Mouse (Mus musculus) adrenal gland, postnatal 25 days (tissue): Measurements from ENCODE around the gene Atxn7l1. TPM values are rescaled to one million over a fixed set of nuclear protein-coding genes. Genes with fewer than 3 reads are reported as not detected.

Experiments
- DNase-seq: peaks from one replicate; pipeline ENCODE4 v3.0.0; 2021; ENCODE audit warnings: mixed read lengths
- long read RNA-seq: library from polyadenylated mRNA; stranded (forward); transcript quantifications from one replicate; pipeline ENCODE4 v2.0.0, GENCODE M21; 2021
- total RNA-seq: library from RNA; stranded (reverse); gene quantifications from 2 replicates; pipeline ENCODE4 v1.2.3, GENCODE M21; 2021

The Atxn7l1 gene
- 31.2 and 33.1 TPM in 2 replicates for total RNA-seq
- long read RNA-seq, transcript Atxn7l1-203 (4 exons, 1,675 nt) = major isoform, 5 of 12 reads
- long read RNA-seq, partial matches to known transcripts = 5 of 12 reads
- long read RNA-seq, other reads (novel, unspliced or antisense) = 1 of 12 reads

DNA sequence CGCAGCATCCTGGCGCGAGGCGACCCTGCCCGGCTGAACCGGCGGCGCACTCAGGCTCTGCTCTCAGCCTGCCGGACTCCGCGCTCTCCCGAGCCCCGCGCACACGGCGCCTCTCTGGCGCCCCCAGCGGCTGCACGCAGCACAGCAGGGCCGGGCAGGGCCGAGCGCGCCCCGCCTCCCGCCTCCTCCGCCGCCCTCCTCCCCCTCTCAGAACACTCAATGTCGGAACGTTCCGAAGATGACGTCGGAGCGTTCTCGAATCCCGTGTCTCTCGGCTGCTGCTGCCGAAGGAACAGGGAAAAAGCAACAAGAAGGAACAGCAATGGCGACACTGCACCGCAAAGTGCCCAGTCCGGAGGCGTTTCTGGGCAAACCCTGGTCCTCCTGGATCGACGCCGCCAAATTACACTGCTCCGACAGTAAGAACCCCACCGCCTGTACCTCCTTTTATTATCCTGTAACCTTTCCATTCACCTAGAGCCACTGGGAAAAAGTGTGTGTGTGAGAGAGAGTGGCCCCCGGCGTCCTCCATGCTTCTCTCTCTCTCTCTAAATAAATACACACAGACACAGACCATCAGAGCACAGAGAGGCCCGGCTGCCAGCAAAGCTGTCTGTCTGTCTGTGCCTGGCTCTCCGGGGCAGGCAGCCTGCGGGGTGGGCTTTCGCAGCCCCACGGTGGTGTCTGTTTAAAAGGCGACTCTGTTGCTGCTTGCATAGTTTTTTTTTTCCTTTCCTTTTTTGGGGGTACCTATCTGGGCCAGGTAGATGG lies at the start of gene Atxn7l1:
Gene Atxn7l1 (plus strand): TSS at position 197 of the 771 bp plus-strand sequence.
- peak; percentile 92 for DNase-seq

DNA sequence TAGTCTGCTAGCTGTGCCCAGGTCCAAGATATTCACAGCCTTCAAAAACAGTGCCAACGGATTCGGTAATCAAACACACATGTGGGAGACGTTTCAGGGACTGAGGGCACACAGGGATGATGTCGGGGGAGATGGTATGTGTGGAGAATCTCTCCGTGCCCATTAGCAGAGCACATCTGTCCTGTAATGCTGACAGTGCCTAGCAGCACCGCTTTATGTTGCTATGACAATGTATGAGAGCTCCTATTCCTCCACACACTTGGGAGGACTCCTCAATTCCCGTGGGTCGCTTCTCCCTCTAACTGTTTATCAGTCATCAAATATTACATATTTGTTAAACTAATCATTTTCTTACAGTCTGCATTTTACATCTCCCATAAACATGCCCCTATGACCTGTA lies 45.9 kb upstream of the Atxn7l1 start:
- DNase-seq = no peak

DNA sequence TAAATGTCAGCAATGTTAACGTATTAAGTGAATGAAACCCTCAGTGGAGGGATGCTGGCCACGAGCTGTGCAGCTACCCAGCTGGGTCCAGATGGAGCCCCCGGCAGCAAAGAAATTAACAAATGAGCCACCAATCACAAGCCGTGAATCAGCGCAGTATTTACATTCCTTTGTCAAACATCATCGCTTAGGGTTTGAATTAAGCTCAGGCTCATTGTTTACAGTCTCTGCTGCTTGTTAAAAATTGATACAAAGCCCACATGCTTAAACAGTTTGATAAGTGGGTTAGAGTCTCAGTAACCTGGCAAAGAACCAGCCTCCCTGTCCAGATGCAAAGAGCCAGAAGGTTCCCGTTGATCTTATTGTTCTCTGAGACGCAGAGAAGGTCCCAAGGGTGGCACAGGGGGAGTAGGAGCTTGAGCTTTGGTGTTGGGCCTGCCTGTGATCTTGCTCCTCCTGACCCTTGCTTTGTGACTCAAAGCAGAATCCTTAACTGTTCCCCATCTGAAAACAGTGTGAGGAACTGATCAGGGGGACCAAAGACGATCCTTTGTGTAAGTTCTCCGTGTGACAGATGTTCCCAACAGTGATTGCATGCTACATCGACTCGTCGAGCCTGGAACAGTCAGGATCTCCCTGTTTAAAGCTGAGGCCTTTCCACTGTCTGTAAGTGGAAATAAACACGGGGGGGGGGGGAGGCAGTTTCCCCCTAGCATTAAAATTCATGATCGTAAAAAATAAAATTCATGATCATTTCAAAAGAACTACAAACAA lies 45.0 kb upstream of the Atxn7l1 start:
- no peak for DNase-seq

DNA sequence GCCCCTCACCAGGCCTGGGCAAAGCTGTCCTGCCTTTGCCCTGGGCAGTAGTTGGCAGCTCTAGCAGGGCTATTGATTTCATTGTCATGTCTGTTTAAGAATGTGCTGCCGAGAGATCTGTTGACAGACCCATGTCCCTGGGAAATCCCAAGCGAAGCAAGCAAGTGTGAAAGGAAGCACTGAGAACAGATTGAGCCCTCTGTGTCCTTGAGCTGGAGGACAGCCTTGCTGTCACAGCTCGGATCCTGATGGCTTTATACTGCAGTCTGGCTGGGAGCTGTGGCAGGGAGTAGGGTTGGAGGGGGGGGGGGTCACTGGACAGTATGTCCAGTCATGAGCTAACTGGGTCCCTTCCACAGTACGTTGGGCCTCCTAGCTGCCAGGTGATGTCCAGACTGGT lies 41.8 kb upstream of the Atxn7l1 start:
- no peak for DNase-seq

DNA sequence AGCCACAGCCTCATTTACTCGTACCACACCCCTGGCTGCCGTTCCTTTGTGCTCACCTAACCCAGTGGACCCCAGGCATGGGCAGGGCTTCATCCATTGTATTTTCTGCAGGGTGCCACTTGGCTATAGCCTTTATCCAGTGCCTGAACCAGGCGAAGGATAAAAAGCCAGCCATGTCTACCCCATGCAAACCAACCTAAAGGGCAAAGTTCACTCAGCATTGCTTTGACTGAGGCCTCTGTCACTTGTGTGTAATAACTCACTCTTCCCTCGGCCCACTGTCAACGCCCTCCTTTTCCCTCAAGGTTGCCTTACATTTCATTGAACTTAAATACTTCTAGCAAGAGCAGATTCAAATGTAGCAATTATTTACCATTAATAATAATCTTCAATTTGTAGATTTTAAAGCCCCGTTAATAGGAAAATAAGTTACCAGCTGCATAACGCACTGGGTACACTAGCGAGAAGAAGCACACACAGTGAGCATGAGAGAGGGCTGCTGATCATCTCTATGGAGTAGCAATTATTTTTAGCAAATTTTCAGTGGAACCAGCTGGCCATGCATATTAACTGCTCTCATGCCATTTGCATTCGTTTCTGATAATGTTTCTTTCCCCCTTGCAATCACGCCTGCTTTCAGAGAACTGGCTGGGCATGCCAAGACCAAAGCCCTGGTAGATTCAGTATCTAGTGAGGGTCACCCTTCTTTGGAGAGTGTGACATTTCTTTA lies 40.9 kb upstream of the Atxn7l1 start:
- no peak for DNase-seq

DNA sequence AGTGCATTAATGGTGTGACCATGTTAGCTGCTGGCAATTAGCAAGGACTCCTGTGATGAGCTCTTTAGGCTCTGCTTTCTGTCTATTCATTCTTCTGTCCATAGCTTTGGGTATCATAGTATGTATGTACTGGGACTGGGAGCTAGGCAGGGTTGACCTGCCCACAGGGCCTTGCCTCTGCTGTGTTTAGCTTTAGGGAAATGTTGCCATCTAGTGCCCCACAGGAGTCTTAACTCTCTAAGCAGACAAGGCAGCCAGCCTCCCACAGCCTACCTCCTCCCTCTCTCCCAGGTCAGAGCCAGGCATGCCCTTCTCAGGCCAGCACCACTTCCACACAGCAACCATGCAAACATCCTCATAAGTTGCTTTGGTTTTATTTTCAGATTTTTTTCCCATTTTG lies 38.0 kb upstream of the Atxn7l1 start:
- peak; percentile 32 for DNase-seq

DNA sequence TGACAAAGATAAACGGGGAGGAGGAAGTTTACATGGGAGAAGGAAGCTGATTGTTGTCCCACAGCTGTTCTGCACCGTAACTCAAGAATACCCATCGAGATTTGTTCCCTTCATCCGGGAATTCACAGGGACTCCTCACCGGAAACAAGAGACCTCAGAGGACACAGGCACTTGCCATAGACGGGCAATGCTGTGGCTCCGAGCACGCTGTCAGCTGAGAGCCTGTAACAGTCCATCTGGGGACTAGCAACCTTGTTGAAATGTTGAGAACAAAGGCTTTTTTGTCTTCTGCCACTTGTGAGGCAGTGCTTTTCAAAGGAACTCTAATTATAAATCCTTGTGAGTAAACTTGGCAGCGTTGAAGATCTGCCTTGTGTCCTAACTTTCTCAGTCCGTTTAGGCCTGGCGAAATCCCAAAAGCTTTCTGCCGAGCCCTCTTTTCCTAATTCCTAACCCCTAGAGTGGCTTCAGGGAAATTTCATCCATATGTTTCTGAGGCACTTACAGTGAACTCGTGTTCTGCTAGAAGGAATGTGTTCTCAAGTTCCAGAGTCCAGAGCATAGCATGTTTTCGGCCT lies 36.5 kb upstream of the Atxn7l1 start:
- no peak for DNase-seq

DNA sequence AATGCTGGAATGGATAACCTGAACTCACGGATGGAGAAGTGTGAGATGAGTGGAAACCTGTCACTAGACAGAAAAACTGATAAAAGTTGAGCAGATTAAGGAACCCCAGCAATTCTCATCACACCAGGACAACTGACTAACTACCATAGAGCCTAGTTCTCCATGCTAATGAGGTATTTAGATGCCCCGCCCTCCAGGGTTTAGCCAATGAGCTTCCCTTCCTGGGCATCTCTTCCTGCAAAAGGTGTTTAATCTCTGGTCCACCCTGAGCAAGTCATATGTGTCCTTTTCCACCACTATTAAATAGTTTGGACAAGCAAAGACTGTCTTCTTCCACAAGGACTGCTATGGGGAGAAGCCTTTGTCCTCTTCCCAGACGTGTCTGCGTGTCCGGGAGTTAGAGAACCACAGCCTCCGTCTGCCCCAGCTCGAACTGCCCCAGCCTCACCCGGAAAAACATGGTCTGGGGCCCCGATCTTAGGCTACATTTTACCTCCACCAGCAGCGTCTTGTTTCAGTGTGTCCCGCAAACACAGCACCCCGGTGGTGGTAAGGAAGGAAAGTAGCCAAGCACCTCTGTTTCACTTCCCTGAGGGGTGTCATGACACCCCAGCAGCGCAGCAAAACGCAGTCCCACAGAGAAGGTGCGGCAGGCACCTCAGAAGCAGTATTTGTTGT lies 28.7 kb upstream of the Atxn7l1 start:
- DNase-seq = no peak

DNA sequence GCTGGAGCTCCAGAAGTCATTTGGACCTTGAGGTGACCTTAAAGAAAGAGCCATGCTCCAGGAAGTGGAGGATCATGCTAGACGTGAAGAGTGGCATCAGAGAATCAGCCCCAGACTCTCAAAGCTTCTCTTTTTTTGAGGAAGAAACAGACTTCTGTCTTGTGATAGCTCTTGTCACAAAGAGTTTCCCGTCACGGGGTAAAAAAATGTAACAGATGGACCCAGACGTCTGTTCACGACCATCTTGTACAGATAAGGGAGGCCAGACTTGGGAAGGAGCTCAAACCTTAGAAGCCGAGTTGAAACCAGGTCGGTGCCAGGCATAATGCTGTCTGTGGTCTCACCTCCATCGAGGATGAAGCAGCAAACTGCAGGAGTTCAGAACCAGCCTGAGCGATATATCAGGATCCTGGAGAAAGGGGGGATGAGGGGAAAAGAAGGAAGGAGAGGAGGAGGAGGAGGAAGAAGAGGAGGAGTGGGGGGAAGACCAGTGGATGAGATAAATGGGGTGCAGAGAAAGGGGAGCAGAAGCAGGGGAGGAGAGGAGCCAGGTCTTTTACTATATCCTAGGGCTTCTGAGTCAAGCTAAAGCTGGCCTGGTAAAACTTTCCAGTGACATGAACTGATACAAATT lies 21.8 kb upstream of the Atxn7l1 start:
- DNase-seq = no peak

DNA sequence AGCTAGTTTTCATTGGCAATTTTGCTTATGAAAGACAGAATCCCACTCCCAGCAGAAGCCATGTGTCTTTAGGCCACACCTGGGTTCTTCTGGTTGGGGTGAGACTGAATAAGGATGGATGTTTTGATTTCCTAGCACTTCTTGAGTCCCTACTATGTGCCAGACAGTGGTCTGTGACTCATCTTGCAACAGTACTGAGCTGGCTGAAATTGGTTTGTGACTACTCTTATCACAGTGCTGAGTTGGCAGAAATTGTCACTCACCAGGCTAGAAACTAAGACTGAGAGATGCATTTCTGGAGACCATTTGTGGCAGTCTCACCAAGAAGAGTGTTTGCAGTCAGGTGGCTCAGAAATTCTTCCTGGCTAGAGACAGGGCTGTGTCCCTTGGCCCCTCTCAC lies 21.2 kb upstream of the Atxn7l1 start:
- no peak for DNase-seq

DNA sequence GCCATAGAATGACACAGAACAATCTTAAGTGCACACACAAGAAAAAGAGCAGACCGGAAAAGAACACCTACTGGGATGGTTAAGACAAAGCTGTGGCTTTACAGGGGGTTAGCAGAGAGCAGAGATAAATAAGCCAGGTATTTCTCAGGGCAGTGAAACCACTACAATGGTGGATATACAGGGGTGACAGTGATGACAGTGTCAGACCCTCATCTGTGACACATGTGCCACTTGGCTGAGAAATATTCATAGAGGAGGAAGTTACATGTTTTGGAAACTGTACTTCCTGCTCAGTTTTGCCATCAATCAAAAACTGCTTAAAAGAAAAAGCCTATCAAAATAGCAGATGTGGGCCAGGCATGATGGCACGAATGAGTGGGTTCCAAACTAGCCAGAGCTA lies 19.4 kb upstream of the Atxn7l1 start:
- DNase-seq = no peak

DNA sequence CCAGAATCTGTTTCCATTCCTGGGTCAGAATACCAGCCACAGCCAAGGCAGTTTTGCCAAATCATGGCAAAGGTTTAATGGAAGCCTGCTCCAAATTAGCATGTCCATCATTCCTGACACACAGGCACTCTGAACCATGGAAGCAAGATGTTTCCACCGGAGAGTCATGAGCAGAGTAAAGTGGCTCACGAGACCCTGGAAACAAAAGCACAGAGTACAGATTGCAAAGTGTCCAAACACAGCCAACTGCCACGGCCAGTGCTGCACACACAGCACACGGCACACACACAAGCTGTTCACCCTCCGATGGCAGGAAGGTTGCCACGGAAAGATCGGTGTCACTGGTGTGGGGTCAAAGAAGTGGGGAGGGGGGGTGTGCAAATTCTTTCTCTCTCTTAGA lies 18.8 kb upstream of the Atxn7l1 start:
- DNase-seq = no peak

DNA sequence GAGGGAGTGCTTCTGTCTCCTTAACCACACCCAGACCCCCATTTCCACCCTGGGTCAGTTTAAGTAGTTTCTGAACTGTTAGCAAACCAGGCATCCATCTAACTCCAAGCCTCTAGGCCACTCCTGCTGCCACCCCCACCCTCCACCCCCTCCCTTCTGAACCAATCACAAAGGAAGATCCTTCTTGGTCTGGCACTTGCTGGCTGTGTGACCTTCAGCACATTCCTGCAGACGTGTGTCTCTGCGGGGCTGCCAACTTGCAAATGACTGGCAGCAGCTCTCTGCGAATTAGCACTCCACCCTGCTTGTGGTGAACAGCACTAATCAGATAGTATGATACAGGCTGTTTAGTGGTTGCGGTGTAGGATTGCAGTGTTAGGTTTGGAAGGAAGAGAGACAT lies 18.1 kb upstream of the Atxn7l1 start:
- peak; percentile 25 for DNase-seq

DNA sequence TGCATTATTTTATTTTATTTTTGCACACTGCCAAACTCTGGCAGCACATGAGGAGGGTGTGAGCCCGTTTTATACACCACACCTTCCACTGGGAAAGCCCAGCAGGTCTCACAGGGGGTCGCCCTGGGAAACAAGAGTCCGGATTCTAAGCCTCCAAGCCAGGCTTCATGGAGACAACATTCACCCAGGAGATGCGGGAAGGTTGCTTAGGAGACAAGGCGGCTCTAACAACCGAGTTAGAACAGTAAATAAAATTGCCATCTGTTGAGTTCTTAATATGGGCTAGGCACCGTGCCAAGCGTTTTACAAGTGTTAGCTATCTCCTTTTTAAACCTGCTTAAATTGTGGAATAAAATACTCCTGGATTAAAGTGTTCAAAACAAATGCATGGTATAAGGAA lies 17.1 kb upstream of the Atxn7l1 start:
- no peak for DNase-seq

DNA sequence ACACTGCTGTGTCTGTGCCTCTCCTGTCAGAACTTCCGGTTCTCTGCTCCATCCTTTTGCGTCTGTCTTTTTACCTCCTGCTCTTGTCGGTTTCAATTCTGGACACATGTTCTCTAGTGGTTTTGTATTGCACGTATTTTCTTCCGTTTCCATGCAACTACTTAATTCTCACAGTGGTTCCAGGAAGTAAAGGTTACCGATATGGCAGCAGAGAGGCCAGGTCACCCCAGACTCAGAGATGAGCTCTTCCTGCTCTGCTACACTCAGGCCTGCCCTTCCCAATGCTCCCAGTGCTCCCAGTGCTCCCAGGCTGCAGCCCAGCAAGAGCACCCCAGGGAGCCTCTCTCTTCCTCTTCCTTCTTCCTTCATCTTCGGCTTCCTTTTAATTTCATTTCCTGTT lies 15.7 kb upstream of the Atxn7l1 start:
- no peak for DNase-seq

DNA sequence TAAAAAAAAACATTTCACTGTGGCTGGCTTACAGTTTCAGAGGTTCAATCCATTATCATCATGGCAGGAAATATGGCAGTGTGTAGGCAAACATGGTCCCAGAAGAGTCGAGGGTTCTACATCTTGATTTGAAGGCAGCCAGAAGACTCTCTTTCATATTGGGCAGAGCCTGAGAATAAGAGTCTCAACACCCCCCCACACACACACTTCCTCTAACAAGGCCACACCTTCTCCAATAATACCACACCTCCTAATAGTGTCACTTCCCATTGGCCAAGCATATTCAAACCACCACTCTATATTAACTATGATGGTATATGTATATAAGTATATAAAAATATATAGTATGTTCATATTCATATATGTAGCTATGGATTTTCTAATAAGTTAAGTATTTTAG lies 9.6 kb upstream of the Atxn7l1 start:
- no peak for DNase-seq

DNA sequence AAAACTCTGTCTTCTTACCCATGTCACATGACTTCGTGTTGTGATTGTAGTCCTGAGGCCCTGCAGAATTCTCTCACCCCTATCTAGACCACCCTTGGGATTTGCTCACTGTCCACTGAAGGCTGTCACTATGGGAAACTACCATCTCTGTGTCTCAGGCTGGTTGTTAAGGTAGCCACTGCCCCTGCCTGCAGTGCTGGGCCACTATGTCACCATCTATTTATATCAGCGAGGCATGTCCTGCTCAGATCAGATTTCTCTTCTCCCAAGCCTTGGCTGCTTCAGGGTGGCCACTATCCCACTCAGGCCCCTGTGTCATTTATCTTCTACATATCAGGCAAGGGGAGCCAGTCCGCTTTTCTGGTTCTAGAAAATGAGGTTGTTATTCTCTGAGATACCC lies 8.4 kb upstream of the Atxn7l1 start:
- DNase-seq = no peak

DNA sequence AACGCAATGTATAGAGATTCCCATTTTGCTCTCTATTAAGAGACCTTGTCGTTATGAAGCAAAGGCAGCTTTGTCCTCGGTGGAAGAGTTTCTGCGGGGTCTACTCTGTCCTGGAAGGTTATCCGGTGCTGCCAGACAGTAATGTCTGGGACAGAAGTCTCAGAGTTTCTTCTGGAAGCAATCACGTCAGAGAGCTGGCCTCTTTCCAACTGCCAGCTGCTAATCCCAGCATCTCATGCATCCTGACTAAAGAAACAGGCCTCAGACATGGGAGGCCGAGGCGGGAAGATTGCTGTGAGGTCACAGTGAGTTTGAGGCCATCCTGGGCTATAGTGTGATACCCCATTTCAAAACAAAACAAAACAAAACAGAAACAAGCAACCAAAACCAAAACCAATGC lies 3.0 kb upstream of the Atxn7l1 start:
- DNase-seq = no peak

DNA sequence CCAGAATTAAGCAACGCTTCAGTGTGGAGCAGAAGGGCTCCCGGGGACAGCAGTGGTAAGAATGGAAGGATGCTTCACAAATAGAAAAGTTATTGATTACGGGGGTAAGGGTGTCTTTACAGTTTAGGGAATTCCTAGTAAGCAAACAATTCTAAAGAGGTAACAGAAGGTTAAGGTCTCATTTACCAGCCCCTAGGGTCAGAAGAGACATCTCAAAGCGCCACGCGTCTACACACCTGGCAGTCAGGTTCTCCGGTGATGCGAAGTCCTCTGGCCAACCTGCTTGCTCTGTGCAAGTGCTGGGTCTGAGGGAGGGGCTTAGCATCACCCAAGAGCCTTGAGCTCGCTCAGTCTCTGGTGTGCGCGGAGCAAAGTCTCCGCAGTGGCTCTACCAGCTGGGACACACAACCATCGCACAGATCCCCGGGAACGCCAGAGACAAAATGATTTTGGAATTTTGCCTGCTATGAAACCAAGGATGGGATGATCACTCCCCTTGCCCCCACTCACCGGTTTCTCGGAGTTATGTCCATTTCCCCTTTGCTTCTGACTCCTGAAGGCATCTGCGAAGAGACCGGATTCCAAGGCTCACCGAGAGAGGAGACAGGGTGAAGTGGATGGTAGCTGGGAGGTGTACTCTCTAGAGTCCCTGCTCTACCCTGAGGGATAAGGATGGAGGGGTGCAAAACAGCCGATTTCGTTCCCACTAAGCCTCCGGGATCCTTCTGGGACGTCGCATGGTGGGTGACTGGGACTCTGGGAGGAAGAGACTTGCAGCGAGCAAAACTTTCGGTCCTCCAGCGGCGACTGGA lies 665 bp upstream of the Atxn7l1 start:
- no peak for DNase-seq

DNA sequence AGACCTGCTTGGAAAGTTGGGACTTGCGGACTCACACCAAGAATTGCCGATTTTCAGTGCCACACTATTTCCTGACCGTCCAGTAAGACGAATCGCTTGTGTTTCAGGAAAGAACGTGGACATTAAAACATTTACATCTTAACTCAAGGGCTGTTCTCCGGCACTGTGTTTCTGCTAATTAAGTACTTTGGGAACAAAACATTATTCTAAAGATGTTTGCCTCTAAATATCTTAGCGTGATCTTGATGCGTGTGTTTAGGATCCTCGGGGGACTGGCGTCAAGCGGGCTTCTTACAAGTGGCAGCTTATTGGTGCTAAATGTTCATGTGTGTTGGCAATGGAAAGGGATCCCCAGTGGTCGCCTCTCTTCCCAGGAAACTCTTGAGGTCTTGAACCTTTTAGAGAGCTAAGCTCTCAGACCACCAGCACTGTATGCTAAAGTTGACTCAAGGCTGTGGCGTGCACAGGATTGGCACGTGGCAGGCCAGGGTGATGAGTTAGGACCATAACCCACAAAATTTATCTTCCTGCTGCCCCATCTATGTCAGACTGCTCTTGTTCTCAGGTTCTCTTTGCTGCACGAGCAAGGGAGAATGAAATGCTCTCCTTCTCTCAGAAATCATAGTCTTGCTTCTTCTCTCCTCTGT lies 2.2 kb downstream of the Atxn7l1 start:
- DNase-seq = no peak
